Mouse (Mus musculus) layer of hippocampus, postnatal 14 days (tissue): ENCODE measurements at regions not wholly inside any gene's neighbourhood (a gene's known extent, or its start where the extent isn't known, plus 50 kb on each side); places are given as distances from the start of the nearest gene placed in this dataset.

Source experiments
- DNase-seq, 2 experiments: peaks; one replicate each; pipeline ENCODE4 v3.0.0; 2021 to 2022; ENCODE audit warnings: low spot score in 2 of 2, mixed read lengths in 1 of 2

DNA sequence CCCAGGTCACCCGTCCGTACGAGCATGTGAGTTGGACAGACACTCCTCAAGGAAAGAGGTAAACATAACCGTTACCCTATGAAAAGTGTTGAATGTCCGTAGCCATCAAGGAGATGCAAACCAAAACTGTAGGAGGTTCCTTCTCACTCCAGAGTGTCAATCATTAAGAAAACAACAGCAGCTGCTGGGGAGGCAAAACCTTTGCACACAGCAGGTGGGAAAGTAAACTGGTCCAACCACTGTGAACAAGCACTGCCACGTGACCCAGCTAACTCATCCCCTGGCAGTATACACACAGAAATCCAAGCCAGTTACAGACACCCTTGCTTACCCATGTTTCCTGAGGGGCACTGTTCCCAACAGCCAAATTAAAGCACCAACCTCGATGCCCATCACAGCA lies 54.7 kb upstream of the Irx5 start:
- DNase-seq: no peak

GRCm38 (mm10) chr8:92301029-92301428 lies 56.4 kb upstream of the Irx5 start:
- no peak for DNase-seq

DNA sequence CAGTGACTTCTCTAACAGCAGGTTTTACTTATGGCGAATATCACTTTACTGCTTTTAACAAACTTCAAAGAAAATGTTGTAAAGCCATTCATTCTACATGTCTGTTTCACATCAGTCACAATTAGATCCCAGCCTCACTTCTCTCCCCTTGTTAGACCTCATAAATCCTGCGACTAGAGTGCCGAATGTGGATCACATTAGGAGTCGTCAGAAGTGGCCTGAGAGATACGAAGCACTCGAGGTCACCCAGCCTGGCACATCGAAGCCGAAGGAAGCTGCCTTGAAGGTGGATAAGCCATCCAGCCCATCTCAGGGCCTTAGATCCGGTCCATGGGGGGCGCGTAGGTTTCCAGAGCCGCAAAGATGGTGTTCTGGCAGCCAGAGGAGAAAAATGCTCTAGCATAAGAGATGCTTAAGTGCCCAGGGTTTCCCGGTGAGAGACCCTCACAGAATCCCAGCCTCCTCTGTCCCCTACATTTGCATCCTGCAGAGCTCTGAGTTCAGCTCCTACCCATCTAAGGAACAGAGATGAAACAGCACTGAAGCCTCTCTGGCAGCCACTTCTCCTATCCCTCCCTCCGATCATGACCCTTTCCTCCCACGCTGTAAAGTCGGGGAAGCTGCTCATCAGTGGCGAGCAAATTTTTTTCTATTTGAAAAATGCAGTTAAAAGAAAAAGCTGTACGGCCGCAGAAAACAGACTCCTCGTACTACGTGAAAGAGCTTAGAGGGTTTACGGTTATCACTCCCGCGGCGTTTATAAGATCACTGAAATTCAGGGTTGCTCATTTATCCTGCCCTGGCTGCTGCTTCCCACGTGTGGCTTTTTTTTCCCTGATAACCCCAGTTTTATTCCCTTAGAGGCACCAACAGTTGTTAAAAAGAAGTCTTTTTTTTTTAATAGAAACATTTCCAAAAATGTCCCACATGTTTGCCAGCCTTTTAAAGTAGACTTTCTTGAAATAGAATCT lies 70.3 kb upstream of the Irx5 start:
- DNase-seq: no peak

DNA sequence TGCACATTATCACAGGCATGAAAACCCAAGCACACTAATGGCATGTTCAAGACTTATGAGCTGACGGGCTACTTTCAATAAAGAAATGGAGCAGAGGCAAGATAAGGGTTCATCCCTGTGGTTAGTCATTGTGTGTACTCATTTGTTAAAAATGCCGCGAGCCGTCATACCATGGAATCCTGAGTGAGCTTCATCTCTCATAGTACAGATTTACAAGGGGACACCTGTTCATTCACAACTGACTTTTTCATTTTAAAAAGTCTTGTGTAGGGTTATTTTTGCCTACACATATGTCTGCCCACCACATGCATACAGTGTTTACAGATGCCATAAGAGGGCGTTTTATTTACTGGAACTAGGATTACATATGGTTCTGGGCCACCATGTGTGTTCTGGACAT lies 81.7 kb upstream of the Irx5 start:
- DNase-seq: no peak

- DNase-seq: no peak
Observed at GRCm38 (mm10) chr8:92272726-92273125, 84.7 kb upstream of the Irx5 start.

- DNase-seq: no peak
Observed at GRCm38 (mm10) chr8:92272073-92272472, 85.4 kb upstream of the Irx5 start.

GRCm38 (mm10) chr8:92270636-92271035 lies 86.8 kb upstream of the Irx5 start:
- DNase-seq: no peak

DNA sequence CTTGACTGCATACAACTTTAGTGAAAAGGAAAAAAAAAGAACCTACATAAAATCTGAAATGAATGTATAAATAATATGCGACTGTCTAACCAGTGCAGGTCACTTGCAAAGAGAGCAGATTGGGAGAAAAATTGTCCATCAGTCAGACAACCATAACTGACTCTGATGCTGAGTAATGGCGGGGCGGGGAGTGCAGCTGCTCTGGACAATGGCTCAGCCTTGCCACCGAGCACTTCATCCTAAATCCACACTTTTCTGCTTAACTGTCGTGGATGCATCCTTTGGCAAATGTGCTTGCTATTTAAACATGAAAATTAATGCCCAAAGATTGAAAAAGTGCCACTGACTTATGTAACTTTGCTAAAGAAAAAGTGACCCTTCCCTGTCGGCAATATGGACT lies 90.0 kb upstream of the Irx5 start:
- DNase-seq: no peak

- no peak for DNase-seq
Observed at GRCm38 (mm10) chr8:92260056-92260455, 97.4 kb upstream of the Irx5 start.

GRCm38 (mm10) chr8:92258258-92258657 lies 99.2 kb upstream of the Irx5 start:
- DNase-seq: no peak

DNA sequence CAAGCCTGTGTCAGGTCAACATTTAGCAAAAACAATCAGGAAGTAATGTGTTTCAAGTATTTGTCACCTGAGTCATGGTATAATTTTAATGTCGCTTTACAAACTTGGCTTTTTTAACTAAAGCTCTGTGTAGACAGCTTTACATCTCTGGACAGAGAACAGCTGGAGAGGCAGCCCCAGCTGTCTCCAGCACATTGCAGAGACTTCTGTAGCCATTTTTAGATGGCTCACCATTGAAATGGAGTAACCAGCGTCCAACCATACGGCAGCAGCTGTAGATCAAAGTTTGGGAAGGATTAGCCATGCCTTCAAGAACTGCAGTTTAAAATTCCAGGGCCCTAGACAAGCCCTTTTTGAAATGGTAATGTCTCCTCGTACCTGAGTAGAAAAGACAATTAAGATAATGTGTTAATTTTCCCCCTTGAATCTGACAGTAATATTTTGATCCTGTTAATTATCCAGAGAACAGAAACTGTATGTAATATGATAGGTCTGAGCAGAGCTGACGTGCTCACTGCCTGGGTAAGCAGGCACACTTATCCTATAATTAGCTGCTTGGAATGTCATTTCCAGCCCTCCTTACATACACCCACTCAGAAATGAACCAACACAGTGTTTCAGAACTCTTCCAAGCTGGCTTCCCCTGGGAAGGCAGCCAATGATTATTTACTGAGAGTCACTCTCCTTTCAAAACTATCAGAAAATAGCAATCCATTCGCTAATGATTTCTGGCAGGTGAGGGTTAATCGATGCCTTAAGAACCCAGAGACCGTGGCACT lies 104.6 kb upstream of the Irx5 start:
- DNase-seq: peak in 1 of 2 experiments; percentile 54

DNA sequence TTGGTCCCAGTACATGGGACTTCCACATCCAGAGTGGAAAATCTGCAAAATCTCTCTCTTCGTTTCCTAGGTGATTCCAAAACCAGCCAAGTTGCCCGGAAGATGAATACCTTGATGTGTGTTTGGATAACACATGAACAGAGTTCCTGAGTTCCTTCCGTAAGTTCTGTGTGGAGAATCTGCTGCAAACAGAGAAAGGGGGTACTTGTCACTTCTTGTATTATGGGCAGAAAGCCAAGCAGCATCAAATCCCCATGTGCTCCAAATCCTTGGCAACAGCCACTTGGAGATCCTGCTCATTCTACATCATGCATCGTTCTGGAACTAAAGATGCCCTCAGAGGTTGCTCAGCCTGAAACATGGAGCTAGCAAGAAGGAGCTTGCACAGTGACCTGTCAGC lies 111.1 kb upstream of the Irx5 start:
- DNase-seq: peak in 1 of 2 experiments; percentile 7

- DNase-seq: no peak
Observed at GRCm38 (mm10) chr8:92240686-92241275, 116.6 kb upstream of the Irx5 start.

GRCm38 (mm10) chr8:92231326-92232225 lies 125.8 kb upstream of the Irx5 start:
- DNase-seq: peak in 1 of 2 experiments; percentile 7

DNA sequence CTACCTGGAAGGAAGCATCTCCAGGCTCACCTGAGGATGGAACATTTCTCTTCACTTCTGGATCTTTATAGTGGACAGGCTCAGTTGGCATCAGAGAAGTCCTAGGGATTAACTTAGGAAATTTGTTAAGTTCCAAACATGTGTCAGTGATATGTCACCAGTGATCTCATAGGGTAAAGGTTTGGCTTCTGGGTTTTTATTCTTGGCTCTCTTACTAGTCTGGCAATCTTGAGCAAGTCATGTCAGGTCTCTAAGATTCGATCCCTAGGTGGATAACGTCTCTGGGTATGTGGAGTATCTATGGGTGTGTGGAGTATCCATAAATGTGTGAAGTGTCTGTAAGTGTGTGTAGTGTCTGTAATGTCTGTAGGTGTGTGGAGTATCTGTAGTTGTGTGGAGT lies 127.9 kb upstream of the Irx5 start:
- DNase-seq: no peak

DNA sequence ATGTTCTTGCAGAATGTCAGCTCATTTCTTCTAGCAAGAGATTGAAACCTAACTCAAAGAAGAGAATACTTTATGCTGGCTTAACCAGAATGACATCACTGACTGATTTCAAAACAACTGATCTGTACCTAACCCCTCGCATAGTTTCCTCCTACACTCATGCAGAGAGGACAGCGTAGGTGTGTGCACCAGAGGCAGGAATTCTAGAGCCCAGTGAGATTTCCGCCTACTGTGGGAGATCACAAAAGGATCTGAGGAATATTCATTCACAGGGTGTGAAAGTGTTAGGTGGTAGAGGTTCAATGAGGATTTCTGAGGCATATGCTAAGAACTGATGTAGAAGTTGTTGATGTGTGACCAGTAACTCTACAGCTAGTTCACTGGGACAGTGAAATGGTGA lies 132.5 kb upstream of the Irx5 start:
- no peak for DNase-seq

- no peak for DNase-seq
Observed at GRCm38 (mm10) chr8:92222992-92223391, 134.4 kb upstream of the Irx5 start.

GRCm38 (mm10) chr8:92219181-92219890 lies 138.1 kb upstream of the Irx5 start:
- DNase-seq: no peak

- DNase-seq: no peak
Observed at GRCm38 (mm10) chr8:92217521-92217920, 139.9 kb upstream of the Irx5 start.

DNA sequence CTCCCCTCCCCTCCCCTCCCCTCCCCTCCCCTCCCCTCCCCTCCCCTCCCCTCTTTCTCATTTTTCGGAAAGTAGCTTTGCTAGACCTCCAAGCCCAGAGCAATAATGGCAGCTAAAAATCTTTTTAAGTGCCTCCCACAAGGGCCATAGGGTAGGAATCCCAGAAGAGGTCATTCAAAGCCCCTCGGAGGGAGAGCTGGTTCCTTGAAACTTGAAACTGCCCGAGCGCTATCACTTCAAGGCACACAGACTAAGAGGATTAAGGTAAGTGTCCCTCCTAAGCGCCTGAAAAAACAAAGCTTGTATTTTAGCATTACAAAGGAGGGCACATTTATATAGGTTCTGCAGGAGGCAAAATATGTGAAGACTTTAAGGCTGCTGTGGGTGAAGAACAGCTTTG lies 141.2 kb upstream of the Irx5 start:
- DNase-seq: no peak
